Mouse (Mus musculus) stomach, postnatal 0 days (tissue): ENCODE measurements around the gene Tent4a. TPM values are rescaled to one million over a fixed set of nuclear protein-coding genes. Genes with fewer than 3 reads are reported as not detected.

Experiments used
- ATAC-seq: fragments of 200-750 bp; cut with Nextera tagmentation; 2 replicates; pipeline ENCODE4 v1.8.0; 2017; ENCODE audit not compliant: low FRiP score, low TSS enrichment
- DNase-seq: peaks from one replicate; pipeline ENCODE4 v3.0.0-alpha.2; 2016; ENCODE audit warnings: low spot score
- H3K27ac ChIP-seq: fragments of 300-500 bp; sonication (generic); replicated peaks from 2 replicates; pipeline ENCODE4 v1.5.1; 2014; ENCODE audit warnings: mild to moderate bottlenecking, control low read depth
- H3K27me3 ChIP-seq: fragments of 300-500 bp; sonication (generic); 2 replicates; pipeline ENCODE4 v1.6.1; 2014; ENCODE audit warnings: low read length; ENCODE audit not compliant: control insufficient read depth, insufficient read depth
- H3K36me3 ChIP-seq: fragments of 300-500 bp; sonication (generic); 2 replicates; pipeline ENCODE4 v1.6.1; 2014; ENCODE audit warnings: low read length, mixed read lengths; ENCODE audit not compliant: control insufficient read depth, insufficient read depth
- H3K4me1 ChIP-seq: fragments of 300-500 bp; sonication (generic); replicated peaks from 2 replicates; pipeline ENCODE4 v1.6.1; 2014; ENCODE audit warnings: antibody characterized with exemption; ENCODE audit not compliant: control insufficient read depth, insufficient read depth
- H3K4me2 ChIP-seq: fragments of 300-500 bp; sonication (generic); replicated peaks from 2 replicates; pipeline ENCODE4 v1.6.1; 2014; ENCODE audit warnings: low read depth, mild to moderate bottlenecking, control low read depth, moderate library complexity
- H3K4me3 ChIP-seq: fragments of 300-500 bp; sonication (generic); 2 replicates; pipeline ENCODE4 v1.5.1; 2014; ENCODE audit warnings: low read depth, low read length, control low read depth
- H3K9ac ChIP-seq: fragments of 300-500 bp; sonication (generic); 2 replicates; pipeline ENCODE4 v1.6.1; 2014; ENCODE audit warnings: mild to moderate bottlenecking, low read length, control low read depth, mixed read lengths
- H3K9me3 ChIP-seq: fragments of 300-500 bp; sonication (generic); 2 replicates; pipeline ENCODE4 v1.6.1; 2016; ENCODE audit warnings: low read length; ENCODE audit not compliant: control insufficient read depth
- CTCF ChIP-seq: IDR thresholded peaks from 2 replicates; pipeline ENCODE4 v1.5.1; 2016; ENCODE audit warnings: antibody characterized with exemption, low read depth, mild to moderate bottlenecking, moderate library complexity
- EP300 ChIP-seq: optimal IDR thresholded peaks from 2 replicates; pipeline ENCODE3; 2016; ENCODE audit warnings: antibody characterized with exemption
- WGBS: fragments of 180-500 bp; shearing (Covaris S2); extraction: QIAGEN DNeasy Blood & Tissue Kit; methylation state at CpG from one replicate; pipeline ENCODE4 v1.1.7; 2014; 5-methylcytosine and 5-hydroxymethylcytosine counted together
- polyA plus RNA-seq: library from polyadenylated mRNA; unstranded; fragments of >200 nt; fragmentation: Nextera tagmentation; extraction: Ambion mirVana; gene quantifications from 2 replicates; pipeline ENCODE4 v1.2.1, GENCODE M21; 2015

Tent4a gene
- polyA plus RNA-seq, 1 experiment from 2014 or later, result 2.6 TPM

GRCm38 (mm10) chr13:69507666-69508065 lies 26.8 kb downstream of the Tent4a start:
- Histone ChIP-seq H3K4me2 (no peak overlapping the region), H3K4me3 (no peak overlapping the region), H3K27me3 (no peaks in the 10 kb centered on the region), H3K27ac (no peak overlapping the region), H3K36me3 (peaks cover 29% of the 10 kb centered on the region; the same call in 1 of the 2 replicates), H3K9ac (no peak overlapping the region), H3K9me3 (no peaks in the 10 kb centered on the region), H3K4me1 (no peaks in the 10 kb centered on the region)
- 95% methylated on average over 3 of the region's 3 CpGs for WGBS
- ATAC-seq (no peak), DNase-seq (no peak)
- no peak for TF ChIP-seq EP300
- no peak for TF ChIP-seq CTCF

- H3K36me3 ChIP-seq, result peaks cover 34% of the 10 kb centered on the region
- no peak overlapping the region for H3K9ac ChIP-seq
- ATAC-seq (peak; percentile 38; the same call in 1 of the 2 replicates), DNase-seq (no peak)
- H3K4me2 ChIP-seq, result no peak overlapping the region
- H3K4me1 ChIP-seq, result no peaks in the 10 kb centered on the region
- H3K9me3 ChIP-seq, result no peaks in the 10 kb centered on the region
- H3K4me3 ChIP-seq, result no peak overlapping the region
- no peak for TF ChIP-seq CTCF
- TF ChIP-seq EP300, result no peak
- 74% methylated on average over 12 of the region's 12 CpGs for WGBS
- no peak overlapping the region for H3K27ac ChIP-seq
- no peaks in the 10 kb centered on the region for H3K27me3 ChIP-seq
Measured at GRCm38 (mm10) chr13:69506341-69507086, 27.9 kb downstream of the Tent4a start.

- DNase-seq, result no peak
- Histone ChIP-seq H3K9me3 (no peaks in the 10 kb centered on the region), H3K27ac (no peak overlapping the region), H3K9ac (no peak overlapping the region), H3K36me3 (peaks cover 44% of the 10 kb centered on the region), H3K4me2 (no peak overlapping the region), H3K4me1 (no peaks in the 10 kb centered on the region), H3K4me3 (no peak overlapping the region), H3K27me3 (no peaks in the 10 kb centered on the region)
- ATAC-seq, result no peak
- TF ChIP-seq CTCF (no peak), EP300 (no peak)
- WGBS, result 73% methylated on average over 5 of the region's 5 CpGs
Measured at GRCm38 (mm10) chr13:69502863-69503262, 31.6 kb downstream of the Tent4a start.

- no peaks in the 10 kb centered on the region for H3K27me3 ChIP-seq
- no peak for TF ChIP-seq CTCF
- no peak for TF ChIP-seq EP300
- no peaks in the 10 kb centered on the region for H3K4me1 ChIP-seq
- peaks cover 44% of the 10 kb centered on the region for H3K36me3 ChIP-seq
- ATAC-seq (no peak), DNase-seq (no peak)
- H3K27ac ChIP-seq, result no peak overlapping the region
- H3K9me3 ChIP-seq, result no peaks in the 10 kb centered on the region
- H3K4me2 ChIP-seq, result no peak overlapping the region
- whole genome bisulfite sequencing, result 88% methylated on average over 14 of the region's 14 CpGs
- no peak overlapping the region for H3K9ac ChIP-seq
- no peak overlapping the region for H3K4me3 ChIP-seq
Measured at GRCm38 (mm10) chr13:69502157-69502750, 32.2 kb downstream of the Tent4a start.

GRCm38 (mm10) chr13:69498276-69498675 lies 36.1 kb downstream of the Tent4a start:
- 72% methylated on average over 5 of the region's 5 CpGs for WGBS
- H3K4me3 ChIP-seq, result no peak overlapping the region
- H3K4me1 ChIP-seq, result no peaks in the 10 kb centered on the region
- H3K9me3 ChIP-seq, result no peaks in the 10 kb centered on the region
- TF ChIP-seq EP300, result no peak
- no peak for TF ChIP-seq CTCF
- no peak overlapping the region for H3K4me2 ChIP-seq
- H3K9ac ChIP-seq, result no peak overlapping the region
- ATAC-seq (no peak), DNase-seq (no peak)
- H3K27me3 ChIP-seq, result no peaks in the 10 kb centered on the region
- peaks cover 33% of the 10 kb centered on the region for H3K36me3 ChIP-seq
- H3K27ac ChIP-seq, result no peak overlapping the region

- Histone ChIP-seq H3K27me3 (no peaks in the 10 kb centered on the region; the same call in 1 of the 2 replicates), H3K9ac (no peak overlapping the region), H3K27ac (no peak overlapping the region), H3K36me3 (peaks cover 7% of the 10 kb centered on the region), H3K4me1 (peaks cover 3% of the 10 kb centered on the region; the same call in 1 of the 2 replicates), H3K9me3 (no peaks in the 10 kb centered on the region), H3K4me2 (no peak overlapping the region), H3K4me3 (no peak overlapping the region)
- WGBS, result 23% methylated on average over 7 of the region's 7 CpGs
- DNase-seq (peak; percentile 67), ATAC-seq (peak; percentile 38)
- no peak for TF ChIP-seq EP300
- peak; percentile 89 for TF ChIP-seq CTCF
Measured at GRCm38 (mm10) chr13:69492876-69493463, 41.4 kb downstream of the Tent4a start.
